Mouse (Mus musculus): ENCODE data around the gene LTO1. TPM values are rescaled to one million over a fixed set of nuclear protein-coding genes. Genes with fewer than 3 reads are reported as not detected.
A peak's percentile ranks its signal among the peaks of the same experiment; 100 is the strongest.
"Not testable (repeated sequence)": the region's sequence is repeated elsewhere in the genome, so short reads cannot be mapped to it uniquely, and the experiment has no call there.

The LTO1 gene
- polyA plus RNA-seq, 1 experiment from 2014 or later = 21.1 TPM

DNA sequence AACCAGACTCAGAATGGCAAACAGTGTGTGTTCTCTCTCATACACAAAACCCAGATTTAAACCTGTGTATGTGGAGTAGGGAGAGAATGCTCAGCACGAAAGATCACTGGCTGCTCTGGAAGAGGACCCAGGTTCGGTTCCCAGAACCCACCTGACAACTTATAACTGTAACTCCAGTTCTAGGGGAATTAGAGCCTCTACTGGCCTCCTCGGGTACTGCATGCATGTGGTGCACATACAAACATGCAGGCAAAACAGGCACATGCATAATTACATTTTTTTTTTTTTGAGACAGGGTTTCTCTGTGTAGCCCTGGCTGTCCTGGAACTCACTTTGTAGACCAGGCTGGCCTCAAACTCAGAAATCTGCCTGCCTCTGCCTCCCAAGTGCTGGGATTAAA is 9.4 kb upstream of the LTO1 start:
- not testable (repeated sequence) for H3K4me3 ChIP-seq (ENCODE audit: low read depth, low read length); H3K9me3 ChIP-seq (ENCODE audit: control insufficient read depth); ATAC-seq; H3K27ac ChIP-seq (ENCODE audit: low read depth, low read length); H3K36me3 ChIP-seq (ENCODE audit: control insufficient read depth, insufficient read depth); H3K27me3 ChIP-seq (replicated peaks; ENCODE audit: control insufficient read depth, insufficient read depth, low read length); H3K9ac ChIP-seq (ENCODE audit: low read depth, low read length); H3K4me1 ChIP-seq (replicated peaks; ENCODE audit: control insufficient read depth, insufficient read depth, low read length); H3K4me2 ChIP-seq (replicated peaks; ENCODE audit: low read depth)
- peak; percentile 46 for TF ChIP-seq CTCF (IDR thresholded peaks at IDR 0.05; ENCODE audit: low read depth)
- WGBS = 90% methylated on average over 3 of the region's 3 CpGs

DNA sequence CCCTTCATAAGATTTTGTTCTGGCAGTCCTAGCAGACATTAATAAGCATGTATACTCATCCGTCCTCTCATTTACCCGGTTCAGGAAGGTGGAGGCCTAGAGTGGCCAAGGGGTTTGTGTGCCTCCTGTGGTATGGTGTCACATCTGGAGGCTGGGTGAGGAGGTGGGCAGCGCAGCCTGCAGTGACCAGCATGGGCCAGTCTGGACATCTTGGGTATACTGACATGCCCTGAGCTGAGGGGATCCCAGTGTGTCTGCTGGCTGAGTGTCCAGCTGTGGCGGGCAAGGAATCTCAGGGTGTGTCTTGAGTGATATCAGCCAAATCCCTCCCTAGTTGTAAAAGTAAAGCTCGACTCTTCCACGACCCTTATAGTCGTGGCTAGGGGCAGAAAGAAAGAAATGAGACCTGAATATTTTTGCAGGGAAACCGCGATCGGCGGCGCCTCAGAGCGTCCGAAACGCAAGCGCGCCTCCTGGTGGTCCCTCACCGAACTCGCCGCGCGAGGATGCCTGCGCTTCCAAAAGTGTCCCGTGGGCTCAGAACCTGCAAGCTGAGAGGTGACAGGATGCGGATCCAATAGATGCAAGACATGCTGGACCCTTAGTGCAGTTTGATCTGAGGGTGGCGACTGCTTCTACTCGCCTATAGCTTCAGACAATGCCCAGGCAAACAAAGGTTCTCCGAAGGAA is 8.0 kb upstream of the LTO1 start:
- Histone ChIP-seq H3K27me3 (replicated peaks; ENCODE audit: control insufficient read depth, insufficient read depth, low read length) (no peaks in the 10 kb centered on the region), H3K9me3 (ENCODE audit: control insufficient read depth) (no peaks in the 10 kb centered on the region), H3K27ac (ENCODE audit: low read depth, low read length) (no peak overlapping the region), H3K36me3 (ENCODE audit: control insufficient read depth, insufficient read depth) (no peaks in the 10 kb centered on the region), H3K4me2 (replicated peaks; ENCODE audit: low read depth) (peak overlapping the region; percentile 13; the same call in 1 of the 2 replicates), H3K9ac (ENCODE audit: low read depth, low read length) (no peak overlapping the region), H3K4me3 (ENCODE audit: low read depth, low read length) (no peak overlapping the region), H3K4me1 (replicated peaks; ENCODE audit: control insufficient read depth, insufficient read depth, low read length) (no peaks in the 10 kb centered on the region)
- WGBS = 10% methylated on average over 28 of the region's 28 CpGs
- ATAC-seq = no peak; the same call in 1 of the 2 replicates
- peak; percentile 89 for TF ChIP-seq CTCF (IDR thresholded peaks at IDR 0.05; ENCODE audit: low read depth)

DNA sequence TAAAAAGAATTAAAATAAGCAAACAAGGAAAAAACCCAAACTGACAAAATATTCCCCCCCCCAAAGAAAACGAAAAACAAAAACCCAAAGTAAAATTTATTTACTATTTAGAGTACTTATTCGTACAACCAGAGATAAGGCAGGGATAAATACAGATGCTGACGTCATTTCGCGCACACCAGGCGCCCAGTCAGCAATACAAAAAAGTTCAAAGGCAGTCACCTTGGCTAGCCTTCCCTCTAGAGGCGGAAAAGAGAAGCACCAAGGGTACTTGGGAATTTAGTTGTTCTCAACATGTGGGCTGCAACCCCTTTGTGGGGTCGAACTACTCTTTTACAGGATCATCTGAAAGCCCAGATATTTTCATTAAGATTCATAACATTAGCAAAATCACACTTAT is 7.1 kb upstream of the LTO1 start:
- Histone ChIP-seq H3K27ac (ENCODE audit: low read depth, low read length) (no peak overlapping the region), H3K4me2 (replicated peaks; ENCODE audit: low read depth) (no peak overlapping the region), H3K9ac (ENCODE audit: low read depth, low read length) (no peak overlapping the region), H3K4me1 (replicated peaks; ENCODE audit: control insufficient read depth, insufficient read depth, low read length) (no peaks in the 10 kb centered on the region), H3K9me3 (ENCODE audit: control insufficient read depth) (no peaks in the 10 kb centered on the region), H3K4me3 (ENCODE audit: low read depth, low read length) (no peak overlapping the region), H3K36me3 (ENCODE audit: control insufficient read depth, insufficient read depth) (no peaks in the 10 kb centered on the region), H3K27me3 (replicated peaks; ENCODE audit: control insufficient read depth, insufficient read depth, low read length) (no peaks in the 10 kb centered on the region)
- no peak for ATAC-seq
- WGBS = 11% methylated on average over 8 of the region's 8 CpGs
- TF ChIP-seq CTCF (IDR thresholded peaks at IDR 0.05; ENCODE audit: low read depth) = peak; percentile 62

DNA sequence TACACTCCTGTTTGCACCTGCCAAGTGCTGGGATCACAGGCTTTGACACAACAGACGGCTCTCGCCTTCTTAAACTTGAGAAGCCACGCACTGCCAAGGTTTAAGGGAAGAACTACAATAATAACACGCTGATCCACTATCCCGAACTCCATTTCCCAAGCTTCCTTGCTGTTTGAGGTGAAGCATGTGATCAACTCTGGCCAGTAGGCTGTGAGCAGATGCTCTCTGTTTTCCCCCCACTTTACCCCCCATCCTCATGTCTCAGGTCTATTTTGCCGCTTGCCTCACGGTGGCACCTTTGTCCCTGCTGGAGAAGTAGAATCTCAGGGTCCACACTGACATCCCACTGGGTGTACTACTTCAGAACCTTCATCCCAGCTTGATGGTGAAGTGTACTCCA is 6.2 kb upstream of the LTO1 start:
- TF ChIP-seq CTCF (IDR thresholded peaks at IDR 0.05; ENCODE audit: low read depth) = no peak
- Histone ChIP-seq H3K4me1 (replicated peaks; ENCODE audit: control insufficient read depth, insufficient read depth, low read length) (no peaks in the 10 kb centered on the region), H3K4me2 (replicated peaks; ENCODE audit: low read depth) (no peak overlapping the region), H3K4me3 (ENCODE audit: low read depth, low read length) (no peak overlapping the region), H3K27me3 (replicated peaks; ENCODE audit: control insufficient read depth, insufficient read depth, low read length) (no peaks in the 10 kb centered on the region), H3K36me3 (ENCODE audit: control insufficient read depth, insufficient read depth) (no peaks in the 10 kb centered on the region), H3K9ac (ENCODE audit: low read depth, low read length) (no peak overlapping the region), H3K27ac (ENCODE audit: low read depth, low read length) (no peak overlapping the region), H3K9me3 (ENCODE audit: control insufficient read depth) (no peaks in the 10 kb centered on the region)
- no peak for ATAC-seq
- 35% methylated on average over 7 of the region's 7 CpGs for WGBS

DNA sequence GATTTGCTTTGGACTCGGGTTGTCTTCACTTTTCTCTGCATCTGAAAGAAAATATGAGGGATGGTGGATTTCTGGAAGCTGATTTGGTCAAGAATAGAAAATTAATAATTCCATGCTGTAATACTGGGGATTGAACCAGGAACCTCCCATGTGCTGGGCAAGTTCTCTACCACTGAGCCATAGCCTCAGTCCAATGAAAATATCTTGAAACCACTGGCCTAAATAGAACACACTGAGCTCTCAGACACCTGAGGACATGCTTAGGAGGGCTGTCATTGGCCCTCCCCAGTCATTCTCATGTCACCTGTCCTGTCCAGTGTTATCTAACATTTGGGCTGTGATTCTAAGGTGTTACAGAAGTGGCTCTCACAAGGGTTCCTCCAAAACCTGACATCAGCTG is 3.8 kb upstream of the LTO1 start:
- Histone ChIP-seq H3K36me3 (ENCODE audit: control insufficient read depth, insufficient read depth) (no peaks in the 10 kb centered on the region), H3K9ac (ENCODE audit: low read depth, low read length) (no peak overlapping the region), H3K4me3 (ENCODE audit: low read depth, low read length) (no peak overlapping the region), H3K9me3 (ENCODE audit: control insufficient read depth) (no peaks in the 10 kb centered on the region), H3K4me2 (replicated peaks; ENCODE audit: low read depth) (no peak overlapping the region), H3K27me3 (replicated peaks; ENCODE audit: control insufficient read depth, insufficient read depth, low read length) (no peaks in the 10 kb centered on the region), H3K4me1 (replicated peaks; ENCODE audit: control insufficient read depth, insufficient read depth, low read length) (no peaks in the 10 kb centered on the region; the same call in 1 of the 2 replicates), H3K27ac (ENCODE audit: low read depth, low read length) (no peak overlapping the region)
- 68% methylated on average over 1 of the region's 1 CpGs for WGBS
- no peak for ATAC-seq
- no peak for TF ChIP-seq CTCF (IDR thresholded peaks at IDR 0.05; ENCODE audit: low read depth)

DNA sequence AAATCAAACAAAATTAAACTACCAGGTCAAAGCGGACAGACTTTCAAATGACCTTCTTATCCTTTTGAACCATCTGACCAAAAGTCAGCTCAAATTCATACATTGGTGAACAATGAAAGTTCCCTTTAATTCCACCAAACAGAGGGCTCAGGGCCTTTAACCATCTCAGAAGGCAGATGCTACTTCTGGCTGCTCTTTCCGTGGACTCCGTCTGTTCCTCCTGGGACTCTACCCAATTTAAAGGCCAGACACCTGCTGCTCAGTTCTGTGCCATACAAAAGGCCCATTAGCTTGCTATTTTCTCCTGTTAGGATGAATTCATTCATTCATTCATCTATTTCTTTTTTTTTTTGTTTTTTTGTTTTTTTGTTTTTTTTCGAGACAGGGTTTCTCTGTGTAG is 2.0 kb upstream of the LTO1 start:
- Histone ChIP-seq H3K4me1 (replicated peaks; ENCODE audit: control insufficient read depth, insufficient read depth, low read length) (no peaks in the 10 kb centered on the region; the same call in 1 of the 2 replicates), H3K4me2 (replicated peaks; ENCODE audit: low read depth) (no peak overlapping the region), H3K36me3 (ENCODE audit: control insufficient read depth, insufficient read depth) (no peaks in the 10 kb centered on the region; the same call in 1 of the 2 replicates), H3K9ac (ENCODE audit: low read depth, low read length) (no peak overlapping the region), H3K27ac (ENCODE audit: low read depth, low read length) (no peak overlapping the region), H3K9me3 (ENCODE audit: control insufficient read depth) (no peaks in the 10 kb centered on the region), H3K4me3 (ENCODE audit: low read depth, low read length) (no peak overlapping the region), H3K27me3 (replicated peaks; ENCODE audit: control insufficient read depth, insufficient read depth, low read length) (no peaks in the 10 kb centered on the region)
- no peak for TF ChIP-seq CTCF (IDR thresholded peaks at IDR 0.05; ENCODE audit: low read depth)
- WGBS = 84% methylated on average over 4 of the region's 4 CpGs
- no peak for ATAC-seq
